ENCODE assay signal across 8 mouse cellular contexts in the genomic region with DNA sequence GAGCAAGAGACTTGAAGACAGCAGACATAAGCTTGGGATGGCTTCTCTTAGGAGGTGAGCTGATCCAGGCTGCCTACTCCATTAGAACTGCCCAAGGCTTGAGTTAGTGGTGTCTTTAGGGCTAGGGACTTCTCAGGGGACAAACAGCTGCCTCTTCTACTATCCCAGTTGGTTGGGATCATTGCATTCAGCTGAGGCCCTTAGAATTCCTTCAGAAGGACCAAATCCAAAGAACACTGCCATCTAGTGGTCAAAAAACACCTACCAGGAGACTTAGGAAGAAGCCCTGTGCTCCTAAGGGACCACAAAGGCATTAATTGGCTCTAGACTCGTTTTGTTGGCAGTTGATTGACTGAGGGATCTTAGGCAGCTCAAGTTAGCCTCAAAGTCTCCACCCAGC. TPM values are rescaled to one million over a fixed set of nuclear protein-coding genes. Genes with fewer than 3 reads are reported as not detected.
DNase-seq lines count a peak whose midpoint lies in the region; ATAC-seq and TF ChIP-seq lines count a peak whose summit lies in the region.

No protein-coding gene starts in this region.

- peak overlapping the region; percentile 68 for H3K27ac ChIP-seq in gastrocnemius, adult 2 months
- no peak overlapping the region for H3K27ac ChIP-seq in forebrain, postnatal 0 days (ENCODE audit: low read depth, low read length)
- H3K27ac ChIP-seq in midbrain, embryonic 14.5 days (replicated peaks; ENCODE audit: low read depth, low read length), result no peak overlapping the region

- H3K36me3 ChIP-seq in forebrain, postnatal 0 days (ENCODE audit: insufficient read depth), result peaks cover 6% of the 10 kb centered on the region; the same call in 1 of the 2 replicates
- H3K36me3 ChIP-seq in midbrain, embryonic 14.5 days (ENCODE audit: control insufficient read depth, insufficient read depth, low read length), result peaks cover 10% of the 10 kb centered on the region

- no peak for DNase-seq in gastrocnemius, adult 2 months
- DNase-seq in gastrocnemius, postnatal 25 days, result no peak
- peak; percentile 60 for DNase-seq in A20 (ENCODE audit: low read depth, low spot score)
- peak; percentile 90 for DNase-seq in brain, embryonic 14.5 days (ENCODE audit: low read depth)
- peak; percentile 87 for DNase-seq in forebrain, postnatal 0 days
- DNase-seq in kidney, postnatal 36 days, result peak; percentile 51 to 78
- DNase-seq in midbrain, embryonic 14.5 days, result peak; percentile 94
- no peak for DNase-seq in spleen, adult 12 weeks (ENCODE audit: low spot score)

- H3K27me3 ChIP-seq in forebrain, postnatal 0 days (ENCODE audit: insufficient read depth, low read length), result no peaks in the 10 kb centered on the region
- no peaks in the 10 kb centered on the region for H3K27me3 ChIP-seq in midbrain, embryonic 14.5 days (ENCODE audit: control insufficient read depth, insufficient read depth, low read length)

- peak; percentile 86 for TF ChIP-seq CTCF in gastrocnemius, adult 2 months (IDR thresholded peaks at IDR 0.05)
- peak; percentile 64; the same call in 1 of the 2 replicates for TF ChIP-seq CTCF in brain, embryonic 14.5 days (IDR thresholded peaks at IDR 0.05; ENCODE audit: borderline replicate concordance, extremely low read depth, insufficient read depth, insufficient read length)
- peak; percentile 85 for TF ChIP-seq CTCF in forebrain, postnatal 0 days (IDR thresholded peaks at IDR 0.05; ENCODE audit: low read depth)

- no peak overlapping the region for H3K4me3 ChIP-seq in gastrocnemius, adult 2 months
- H3K4me3 ChIP-seq in forebrain, postnatal 0 days (ENCODE audit: low read depth, low read length), result no peak overlapping the region
- no peak overlapping the region for H3K4me3 ChIP-seq in midbrain, embryonic 14.5 days (replicated peaks; ENCODE audit: low read depth, low read length)

- 0% methylated on average over 1 of the region's 1 CpGs for WGBS in forebrain, postnatal 0 days
- 0% methylated on average over 1 of the region's 1 CpGs for WGBS in midbrain, embryonic 14.5 days

- peak; percentile 71 for ATAC-seq in forebrain, postnatal 0 days
- ATAC-seq in midbrain, embryonic 14.5 days (ENCODE audit: low FRiP score, low TSS enrichment), result no peak

- no peak overlapping the region for H3K4me2 ChIP-seq in forebrain, postnatal 0 days (ENCODE audit: low read depth)
- no peak overlapping the region for H3K4me2 ChIP-seq in midbrain, embryonic 14.5 days (ENCODE audit: low read length)

- H3K9me3 ChIP-seq in forebrain, postnatal 0 days (ENCODE audit: low read length), result no peaks in the 10 kb centered on the region
- H3K9me3 ChIP-seq in midbrain, embryonic 14.5 days (ENCODE audit: control insufficient read depth, low read length), result no peaks in the 10 kb centered on the region

- intact Hi-C loops in gastrocnemius, adult 2 months (cut with DNase I), result loop anchor here (2.0 kb wide), 1 partner anchor 240 kb away; a partner anchor contains a TSS

- TF ChIP-seq POLR2A in brain, embryonic 14.5 days (IDR thresholded peaks at IDR 0.05; ENCODE audit: borderline replicate concordance, extremely low read depth, insufficient read depth, insufficient read length, poor library complexity, severe bottlenecking), result no peak

- H3K9ac ChIP-seq in forebrain, postnatal 0 days, result no peak overlapping the region
- H3K9ac ChIP-seq in midbrain, embryonic 14.5 days (replicated peaks; ENCODE audit: low read length), result no peak overlapping the region

- no peaks in the 10 kb centered on the region for H3K4me1 ChIP-seq in forebrain, postnatal 0 days (ENCODE audit: insufficient read depth)
- no peaks in the 10 kb centered on the region for H3K4me1 ChIP-seq in midbrain, embryonic 14.5 days (ENCODE audit: control insufficient read depth, insufficient read depth, low read length)

RNA-seq across cellular contexts. Expression of a gene that starts 16.3 kb away (rescaled TPM):
- total RNA-seq in gastrocnemius, adult 2 months (2021), result 10 to 100 TPM; 41.3 to 45.4 TPM
- 10 to 100 TPM; 51.8 to 60.6 TPM for total RNA-seq in gastrocnemius, postnatal 25 days (2021)
- polyA plus RNA-seq in brain, embryonic 14.5 days (2012; rRNA removed), result 179 and 207 TPM in 2 replicates
- total RNA-seq in forebrain, postnatal 0 days (2014; rRNA removed), result 141 and 193 TPM in 2 replicates
- polyA plus RNA-seq in forebrain, postnatal 0 days (2015; fragmentation: Nextera tagmentation; extraction: Ambion mirVana), result 268 and 340 TPM in 2 replicates
- polyA plus RNA-seq in midbrain, embryonic 14.5 days (2014; fragmentation: Nextera tagmentation; extraction: Ambion mirVana), result 244 and 294 TPM in 2 replicates

RNA-seq across cellular contexts. Expression of a gene that starts 21.8 kb away (rescaled TPM):
- total RNA-seq in gastrocnemius, adult 2 months (2021), result 100 to 1,000 TPM; 276 to 473 TPM
- total RNA-seq in gastrocnemius, postnatal 25 days (2021), result 1,000 to 10,000 TPM in 1 of 2 experiments, 100 to 1,000 TPM in 1; 811 to 1,001 TPM
- polyA plus RNA-seq in brain, embryonic 14.5 days (2012; rRNA removed), result 340 and 497 TPM in 2 replicates
- total RNA-seq in forebrain, postnatal 0 days (2014; rRNA removed), result 180 and 264 TPM in 2 replicates
- polyA plus RNA-seq in forebrain, postnatal 0 days (2015; fragmentation: Nextera tagmentation; extraction: Ambion mirVana), result 437 and 510 TPM in 2 replicates
- polyA plus RNA-seq in midbrain, embryonic 14.5 days (2014; fragmentation: Nextera tagmentation; extraction: Ambion mirVana), result 240 and 427 TPM in 2 replicates

RNA-seq across cellular contexts. Expression of a gene that starts 24.7 kb away (rescaled TPM):
- 10 to 100 TPM; 52.5 to 55.5 TPM for total RNA-seq in gastrocnemius, adult 2 months (2021)
- total RNA-seq in gastrocnemius, postnatal 25 days (2021), result 10 to 100 TPM; 50.0 to 50.4 TPM
- 63.1 and 63.7 TPM in 2 replicates for polyA plus RNA-seq in brain, embryonic 14.5 days (2012; rRNA removed)
- total RNA-seq in forebrain, postnatal 0 days (2014; rRNA removed), result 62.8 and 81.0 TPM in 2 replicates
- 76.9 and 85.0 TPM in 2 replicates for polyA plus RNA-seq in forebrain, postnatal 0 days (2015; fragmentation: Nextera tagmentation; extraction: Ambion mirVana)
- 83.6 and 125 TPM in 2 replicates for polyA plus RNA-seq in midbrain, embryonic 14.5 days (2014; fragmentation: Nextera tagmentation; extraction: Ambion mirVana)

Comparison
In these comparisons a context has a peak if more than half of its experiments do, and no peak if none do; other contexts are left out.
1. DNase-seq: peak in A20 (single experiment), brain, embryonic 14.5 days (single experiment), forebrain, postnatal 0 days (single experiment), kidney, postnatal 36 days (2 of 2) and midbrain, embryonic 14.5 days (single experiment); none in gastrocnemius, adult 2 months (single experiment), gastrocnemius, postnatal 25 days (single experiment) and spleen, adult 12 weeks (single experiment).
2. Peak in every context shown above with its lines, with median percentiles within 50 percentile points of each other: CTCF ChIP-seq.